18 mouse cellular contexts compared by ENCODE assay signal in the genomic region with DNA sequence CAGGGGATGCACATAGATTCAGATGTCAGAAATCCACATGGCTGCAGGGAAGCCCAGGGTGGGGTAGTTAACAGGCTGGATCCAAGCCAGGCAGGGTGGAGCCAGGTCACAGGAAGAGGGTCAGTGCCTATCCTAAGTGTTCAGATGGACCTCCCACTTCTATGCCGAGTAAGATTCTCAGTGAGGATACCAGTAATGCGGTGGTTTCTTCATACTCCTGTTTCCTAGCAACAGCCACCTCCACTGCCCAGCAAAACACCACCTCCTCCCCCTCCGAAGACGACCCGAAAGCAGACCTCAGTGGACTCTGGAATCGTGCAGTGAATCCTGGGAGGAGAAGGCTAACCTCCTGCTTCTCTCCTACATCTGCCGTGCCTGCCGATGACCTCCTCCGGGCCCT.
DNase-seq lines count a peak whose midpoint lies in the region; ATAC-seq lines count a peak whose summit lies in the region.
"Had no signal": no experiment of that assay in that cellular context is flagged by ENCODE, and none has a peak within 500 bp of the region (broad histone marks: within the 10 kb centered on the region; RNA-seq: fewer than 3 reads in every experiment).

No protein-coding gene starts in this region.

- no peaks in the 10 kb centered on the region for H3K27me3 ChIP-seq in kidney, embryonic 16.5 days (ENCODE audit: insufficient read depth, low read length)
- H3K27me3 ChIP-seq: embryonic facial prominence, embryonic 12.5 days; heart, embryonic 15.5 days; limb, embryonic 12.5 days; neural tube, embryonic 13.5 days; Patski had no signal

- peak; percentile 47; the same call in 1 of the 2 replicates for ATAC-seq in frontal cortex, adult (ENCODE audit: low TSS enrichment)
- no peak for ATAC-seq in kidney, embryonic 16.5 days (ENCODE audit: low FRiP score, low TSS enrichment)
- ATAC-seq: Patski had no signal

- no peak overlapping the region for H3K9ac ChIP-seq in kidney, embryonic 16.5 days (replicated peaks; ENCODE audit: low read length)
- H3K9ac ChIP-seq: embryonic facial prominence, embryonic 12.5 days; heart, embryonic 15.5 days; limb, embryonic 12.5 days; liver, embryonic 14.5 days; neural tube, embryonic 13.5 days had no signal

- no peak overlapping the region for H3K27ac ChIP-seq in kidney, embryonic 16.5 days (ENCODE audit: low read length)
- H3K27ac ChIP-seq: embryonic facial prominence, embryonic 12.5 days; heart, embryonic 15.5 days; limb, embryonic 12.5 days; liver, embryonic 14.5 days; macrophage; neural tube, embryonic 13.5 days; stomach, postnatal 0 days had no signal

- peaks cover 31% of the 10 kb centered on the region for H3K36me3 ChIP-seq in kidney, embryonic 16.5 days (ENCODE audit: insufficient read depth, low read length)
- H3K36me3 ChIP-seq: neural tube, embryonic 13.5 days had no signal

- H3K4me3 ChIP-seq in kidney, embryonic 16.5 days (ENCODE audit: low read length): no peak overlapping the region
- H3K4me3 ChIP-seq: embryonic facial prominence, embryonic 12.5 days; heart, embryonic 15.5 days; limb, embryonic 12.5 days; neural tube, embryonic 13.5 days had no signal

- DNase-seq in frontal cortex, postnatal 25 days (ENCODE audit: low spot score in 2 of 2): no peak
- DNase-seq in kidney, adult 9 months: peak; percentile 13
- peak; percentile 25 to 36 for DNase-seq in right cerebral cortex, postnatal 10 days (ENCODE audit: low spot score in 2 of 2)
- no peak for DNase-seq in right cerebral cortex, postnatal 36 days (ENCODE audit: low spot score in 2 of 2)
- no peak for DNase-seq in thymus, postnatal 36 days
- DNase-seq in layer of hippocampus, adult 18-20 months (ENCODE audit: low spot score in 2 of 2): no peak
- DNase-seq: cerebellum, adult 11 months; thymus, postnatal 14 days had no signal

- peaks cover 17% of the 10 kb centered on the region for H3K4me1 ChIP-seq in kidney, embryonic 16.5 days (ENCODE audit: insufficient read depth, low read length)
- H3K4me1 ChIP-seq: embryonic facial prominence, embryonic 12.5 days; limb, embryonic 12.5 days had no signal

- H3K9me3 ChIP-seq in kidney, embryonic 16.5 days (ENCODE audit: low read length): no peaks in the 10 kb centered on the region
- H3K9me3 ChIP-seq: embryonic facial prominence, embryonic 12.5 days; heart, embryonic 15.5 days; limb, embryonic 12.5 days; neural tube, embryonic 13.5 days had no signal

- WGBS in kidney, embryonic 16.5 days: 62% methylated on average over 9 of the region's 9 CpGs

- no peak overlapping the region for H3K4me2 ChIP-seq in kidney, embryonic 16.5 days (replicated peaks; ENCODE audit: low read depth, low read length)
- H3K4me2 ChIP-seq: embryonic facial prominence, embryonic 12.5 days; heart, embryonic 15.5 days; limb, embryonic 12.5 days; neural tube, embryonic 13.5 days had no signal

Comparison
In these comparisons a context has a peak if more than half of its experiments do, and no peak if none do; other contexts are left out.
1. DNase-seq: peak in kidney, adult 9 months (single experiment) and right cerebral cortex, postnatal 10 days (2 of 2); none in frontal cortex, postnatal 25 days (0 of 2), right cerebral cortex, postnatal 36 days (0 of 2), thymus, postnatal 36 days (0 of 2) and layer of hippocampus, adult 18-20 months (0 of 2).